Mouse (Mus musculus) erythroblast, embryonic 14.5 days (primary cell): ENCODE measurements at regions not wholly inside any gene's neighbourhood (a gene's known extent, or its start where the extent isn't known, plus 50 kb on each side); places are given as distances from the start of the nearest gene placed in this dataset.

Source experiments
- H3K27me3 ChIP-seq: 2 replicates; pipeline ENCODE4 v1.6.1; 2012; ENCODE audit warnings: inconsistent platforms; ENCODE audit not compliant: control insufficient read depth
- H3K36me3 ChIP-seq: 2 replicates; pipeline ENCODE4 v1.6.1; 2012; ENCODE audit warnings: mild to moderate bottlenecking, inconsistent platforms; ENCODE audit not compliant: control insufficient read depth
- H3K4me1 ChIP-seq: 2 replicates; pipeline ENCODE4 v1.6.1; 2012; ENCODE audit warnings: inconsistent platforms; ENCODE audit not compliant: control insufficient read depth
- H3K4me3 ChIP-seq: replicated peaks from 2 replicates; pipeline ENCODE3; 2012; ENCODE audit warnings: moderate library complexity, mild to moderate bottlenecking, inconsistent platforms
- H3K9me3 ChIP-seq: 2 replicates; pipeline ENCODE4 v1.6.1; 2012; ENCODE audit warnings: low read length, inconsistent platforms, mixed read lengths; ENCODE audit not compliant: control insufficient read depth
- GATA1 ChIP-seq: IDR thresholded peaks from 2 replicates; pipeline ENCODE4 v1.6.1; 2012; ENCODE audit warnings: low read length, inconsistent platforms, mixed read lengths
- TAL1 ChIP-seq: IDR thresholded peaks from 3 replicates; pipeline ENCODE4 v1.6.1; 2012; ENCODE audit warnings: low read length, inconsistent platforms, mixed read lengths

DNA sequence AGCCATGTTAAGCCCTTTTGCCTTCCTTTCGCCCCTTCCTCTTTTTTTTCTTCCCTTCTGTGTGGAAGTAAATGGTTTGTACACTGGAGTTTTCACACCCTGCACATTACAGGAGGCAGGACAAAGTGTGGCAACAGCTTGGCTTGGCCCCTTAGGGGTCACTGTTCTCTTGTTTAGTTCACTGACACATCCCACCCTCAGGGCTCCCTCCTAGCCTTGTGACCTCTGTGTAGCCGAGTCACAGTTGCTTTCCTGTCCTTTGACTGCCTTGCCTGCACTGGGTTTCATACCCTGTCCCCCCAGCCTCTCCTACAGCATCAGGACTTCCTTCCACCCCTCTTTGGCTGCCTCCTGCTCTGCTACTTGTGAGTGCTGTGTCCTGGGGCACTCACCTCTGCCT lies 835.6 kb upstream of the Car8 start:
- Histone ChIP-seq H3K4me1 (no peaks in the 10 kb centered on the region), H3K27me3 (no peaks in the 10 kb centered on the region), H3K4me3 (no peak overlapping the region), H3K9me3 (no peaks in the 10 kb centered on the region), H3K36me3 (no peaks in the 10 kb centered on the region)
- TF ChIP-seq GATA1 (no peak), TAL1 (no peak)

DNA sequence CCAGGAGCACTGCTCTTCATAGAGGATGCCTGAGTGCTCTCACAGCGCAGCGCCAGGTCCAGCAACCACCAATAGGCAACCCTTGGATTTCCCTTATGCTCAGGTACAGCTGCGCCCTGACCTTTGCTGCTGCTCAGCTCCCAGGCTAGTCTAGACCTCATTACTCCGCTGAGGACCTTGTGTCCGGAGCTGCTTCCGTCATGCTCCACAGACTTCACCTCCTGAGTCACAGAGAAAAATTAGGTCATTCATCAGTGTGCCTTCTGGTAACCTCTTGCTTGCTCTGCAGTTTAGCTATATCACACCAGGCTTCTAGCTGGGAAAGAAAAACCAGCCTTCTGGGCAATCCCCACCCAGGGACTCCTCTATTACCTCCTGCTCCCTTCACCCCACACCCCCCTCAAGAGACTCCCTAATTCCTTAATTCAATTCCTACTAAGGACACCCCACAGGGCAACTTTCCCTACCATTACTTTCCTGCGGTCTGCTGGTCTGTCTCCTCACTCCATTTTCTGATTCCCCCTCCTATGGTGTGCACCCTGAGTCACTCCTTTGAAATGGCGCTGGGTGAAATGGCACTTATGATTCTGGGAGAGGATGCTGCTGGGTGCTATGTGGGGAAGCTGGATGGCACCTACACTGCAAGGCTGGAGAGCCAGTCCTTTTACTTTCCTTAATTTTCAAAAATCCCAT lies 835.0 kb upstream of the Car8 start:
- TF ChIP-seq TAL1 (no peak), GATA1 (no peak)
- no peaks in the 10 kb centered on the region for H3K9me3 ChIP-seq
- H3K4me3 ChIP-seq = no peak overlapping the region
- no peaks in the 10 kb centered on the region for H3K27me3 ChIP-seq
- no peaks in the 10 kb centered on the region for H3K4me1 ChIP-seq
- no peaks in the 10 kb centered on the region for H3K36me3 ChIP-seq

DNA sequence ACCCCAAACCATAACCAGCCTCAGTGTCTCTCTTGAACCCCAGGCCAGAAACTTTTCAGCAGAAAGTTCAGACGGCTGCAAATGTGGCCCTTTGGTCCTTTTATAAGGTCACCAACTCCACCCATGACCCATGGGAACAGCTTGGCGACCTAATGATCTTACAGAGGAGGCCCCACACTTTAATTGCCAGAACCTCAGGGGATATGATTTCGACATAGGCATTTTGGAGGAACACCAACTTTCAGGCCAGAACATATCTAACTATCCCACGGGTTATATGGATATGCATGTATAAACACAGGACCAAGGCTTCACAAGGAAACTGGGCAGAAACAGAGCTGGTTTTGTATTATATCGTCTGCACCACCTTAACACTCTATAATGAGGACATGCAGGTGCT lies 833.5 kb upstream of the Car8 start:
- H3K4me1 ChIP-seq = no peaks in the 10 kb centered on the region
- no peak overlapping the region for H3K4me3 ChIP-seq
- no peaks in the 10 kb centered on the region for H3K36me3 ChIP-seq
- TF ChIP-seq GATA1 = no peak
- TF ChIP-seq TAL1 = no peak
- no peaks in the 10 kb centered on the region for H3K9me3 ChIP-seq
- H3K27me3 ChIP-seq = no peaks in the 10 kb centered on the region

DNA sequence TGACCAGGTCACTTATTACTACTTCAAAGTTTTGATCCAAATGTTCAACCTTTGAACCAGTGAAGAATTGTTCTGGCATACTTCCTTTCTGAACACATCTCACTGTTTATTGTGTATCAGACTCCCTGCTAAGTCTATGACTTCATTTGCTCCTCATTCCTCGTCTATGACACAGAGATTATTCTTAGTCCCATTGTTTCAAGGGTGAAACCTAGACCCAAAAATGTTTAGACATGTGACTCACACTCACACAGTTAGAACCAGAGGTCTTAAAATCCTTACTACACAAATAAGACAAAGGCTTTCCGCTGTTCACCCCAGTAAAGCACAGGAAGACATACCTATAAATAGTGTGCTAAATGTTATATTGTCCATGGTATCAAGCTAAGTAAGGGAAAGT lies 829.0 kb upstream of the Car8 start:
- H3K4me3 ChIP-seq = no peak overlapping the region
- TF ChIP-seq GATA1 (no peak), TAL1 (no peak)
- no peaks in the 10 kb centered on the region for H3K9me3 ChIP-seq
- H3K4me1 ChIP-seq = no peaks in the 10 kb centered on the region
- H3K36me3 ChIP-seq = no peaks in the 10 kb centered on the region
- no peaks in the 10 kb centered on the region for H3K27me3 ChIP-seq

DNA sequence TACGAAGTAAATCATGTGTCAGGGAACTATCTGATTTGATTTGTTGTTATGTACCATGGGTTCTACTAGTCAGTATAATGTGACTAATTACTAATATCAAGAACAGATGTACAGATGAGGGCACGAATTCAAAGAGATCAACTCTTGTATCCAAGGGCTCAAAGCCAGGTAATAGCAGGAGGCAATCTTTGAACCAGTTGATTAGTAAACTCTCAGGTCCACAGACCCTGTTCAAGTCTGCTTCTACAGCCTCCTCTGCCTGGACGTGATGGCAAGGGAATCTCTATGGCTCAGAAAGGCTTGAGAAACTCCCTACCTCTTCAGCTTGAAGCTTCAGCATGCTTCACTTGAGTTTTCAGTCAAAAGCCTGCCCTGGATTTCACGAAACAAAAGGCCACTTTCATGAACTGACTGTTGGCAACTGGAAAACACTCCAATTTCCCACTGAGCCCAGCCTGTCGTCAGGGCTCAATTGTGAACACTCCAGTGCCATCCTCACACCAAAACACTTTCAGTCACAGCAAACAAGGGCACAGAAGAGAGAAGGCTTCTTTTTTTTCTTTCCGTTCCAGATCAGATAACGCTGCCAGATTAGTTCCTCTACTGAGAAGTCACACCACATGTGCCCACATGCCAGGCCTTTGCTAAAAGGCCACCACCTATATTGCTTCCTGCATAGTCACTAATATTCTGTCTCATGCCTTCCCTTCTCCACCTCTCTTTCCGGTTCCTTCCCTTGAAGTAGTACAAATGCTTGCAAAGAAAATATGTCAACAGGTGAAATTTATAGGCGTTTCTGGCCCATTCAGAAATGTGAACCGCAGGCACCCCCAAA lies 827.4 kb upstream of the Car8 start:
- H3K4me1 ChIP-seq = no peaks in the 10 kb centered on the region
- no peaks in the 10 kb centered on the region for H3K36me3 ChIP-seq
- H3K4me3 ChIP-seq = no peak overlapping the region
- TF ChIP-seq TAL1 (no peak), GATA1 (no peak)
- no peaks in the 10 kb centered on the region for H3K9me3 ChIP-seq
- H3K27me3 ChIP-seq = no peaks in the 10 kb centered on the region

DNA sequence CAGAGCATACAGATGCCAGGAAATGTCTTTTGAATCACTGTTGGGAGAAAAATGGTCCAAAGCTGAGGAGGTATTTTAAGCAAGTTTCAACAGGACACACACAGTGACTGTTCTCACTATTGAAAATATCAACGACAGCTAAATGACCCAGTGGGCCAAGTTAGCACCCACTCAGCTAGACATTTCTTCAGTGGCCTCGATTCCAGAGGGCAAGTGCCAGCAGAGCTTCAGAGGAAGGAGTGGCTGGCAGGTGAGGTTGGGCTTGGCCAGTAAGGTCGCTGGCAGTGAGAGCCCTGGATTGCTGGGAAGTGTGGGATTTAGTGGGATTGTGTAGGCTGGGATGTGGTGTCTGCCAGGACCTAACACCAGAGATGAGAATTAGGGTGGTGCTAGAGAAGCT lies 823.1 kb upstream of the Car8 start:
- TF ChIP-seq GATA1 = no peak
- no peak for TF ChIP-seq TAL1
- Histone ChIP-seq H3K4me3 (no peak overlapping the region), H3K36me3 (no peaks in the 10 kb centered on the region), H3K9me3 (no peaks in the 10 kb centered on the region), H3K27me3 (no peaks in the 10 kb centered on the region), H3K4me1 (no peaks in the 10 kb centered on the region)

DNA sequence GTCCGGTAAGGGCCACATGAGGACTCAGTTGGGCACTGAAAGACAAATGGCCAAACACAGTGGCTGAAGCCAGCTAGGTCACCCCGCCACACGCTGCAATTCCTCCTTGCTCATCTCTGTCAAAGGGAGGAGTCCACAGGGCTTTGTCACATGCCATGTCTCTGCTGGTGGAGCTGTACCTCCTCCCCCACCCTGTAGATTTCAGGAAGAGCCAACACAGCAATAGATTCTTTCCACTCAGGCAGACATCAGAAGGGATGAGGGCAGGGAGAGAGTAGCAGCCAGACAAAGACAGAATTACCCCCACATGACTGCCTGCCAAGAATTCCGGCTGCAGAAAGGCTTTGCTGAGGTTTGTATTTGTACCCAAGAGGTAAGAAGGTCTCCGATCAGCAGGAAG lies 821.4 kb upstream of the Car8 start:
- TF ChIP-seq TAL1 = no peak
- Histone ChIP-seq H3K4me1 (no peaks in the 10 kb centered on the region), H3K36me3 (no peaks in the 10 kb centered on the region), H3K4me3 (no peak overlapping the region), H3K27me3 (no peaks in the 10 kb centered on the region), H3K9me3 (no peaks in the 10 kb centered on the region)

DNA sequence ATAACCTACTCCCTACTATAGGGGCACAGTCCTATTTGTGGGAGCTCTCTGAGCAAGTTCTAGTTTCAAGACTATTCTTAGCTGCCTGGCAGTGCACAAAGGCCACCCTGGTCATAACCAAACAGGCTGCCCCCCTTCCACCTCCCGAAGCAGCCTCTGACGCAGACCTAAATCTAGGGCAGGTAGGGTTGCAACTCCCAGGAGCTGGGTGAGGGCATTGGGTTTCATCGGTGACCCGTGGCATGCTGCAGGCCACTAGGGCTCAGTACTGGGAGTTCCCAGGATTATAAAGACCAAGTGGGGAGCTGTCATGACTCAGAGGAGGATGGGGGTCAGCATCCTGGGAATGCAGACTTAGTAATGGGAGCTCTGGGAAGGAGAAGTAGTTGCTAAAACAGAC lies 818.8 kb upstream of the Car8 start:
- Histone ChIP-seq H3K9me3 (no peaks in the 10 kb centered on the region), H3K4me1 (no peaks in the 10 kb centered on the region), H3K27me3 (no peaks in the 10 kb centered on the region), H3K36me3 (no peaks in the 10 kb centered on the region), H3K4me3 (no peak overlapping the region)
- TF ChIP-seq TAL1 (no peak), GATA1 (no peak)

DNA sequence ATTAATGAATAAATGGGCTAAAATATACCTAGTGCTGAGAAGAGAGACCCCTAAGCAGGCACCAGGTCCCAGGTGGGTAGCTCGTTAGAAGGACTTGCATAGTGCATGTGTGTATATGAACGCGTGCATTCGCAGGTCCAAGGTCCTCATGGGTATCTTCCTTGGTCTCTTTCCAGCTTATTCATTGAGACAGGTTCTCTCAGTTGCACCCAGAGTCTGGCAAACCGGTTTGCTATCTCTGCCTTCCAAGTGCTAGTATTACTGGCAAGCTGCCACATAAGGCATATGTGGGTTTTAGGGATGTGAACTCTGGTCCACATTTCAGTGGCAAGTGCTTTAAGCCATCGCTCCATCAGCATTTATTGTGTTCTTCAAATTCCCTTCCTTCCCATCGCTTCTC lies 818.3 kb upstream of the Car8 start:
- Histone ChIP-seq H3K4me1 (no peaks in the 10 kb centered on the region), H3K4me3 (no peak overlapping the region), H3K27me3 (no peaks in the 10 kb centered on the region), H3K9me3 (no peaks in the 10 kb centered on the region), H3K36me3 (no peaks in the 10 kb centered on the region)
- no peak for TF ChIP-seq GATA1
- TF ChIP-seq TAL1 = no peak

DNA sequence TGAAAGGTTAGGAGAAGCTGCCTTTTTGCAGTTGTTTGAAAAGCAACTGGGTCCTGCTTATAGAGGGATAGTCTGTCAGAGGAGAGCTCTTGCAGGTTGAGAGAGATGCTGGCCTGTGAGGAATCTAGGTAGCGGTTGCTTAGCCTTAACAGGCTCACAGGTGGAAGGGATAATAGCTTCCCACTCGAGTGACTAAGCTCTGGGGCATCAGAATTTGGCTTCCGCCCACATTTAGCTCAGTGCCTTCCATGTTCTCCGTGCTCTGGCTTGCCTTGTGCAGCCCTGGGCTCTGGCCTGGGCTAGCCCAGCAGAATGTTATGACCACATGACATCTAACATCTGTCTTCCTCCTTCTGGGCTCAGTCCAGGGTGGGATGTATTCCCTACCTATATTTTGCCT lies 817.0 kb upstream of the Car8 start:
- no peak overlapping the region for H3K4me3 ChIP-seq
- H3K9me3 ChIP-seq = no peaks in the 10 kb centered on the region
- no peaks in the 10 kb centered on the region for H3K36me3 ChIP-seq
- no peaks in the 10 kb centered on the region for H3K27me3 ChIP-seq
- no peaks in the 10 kb centered on the region for H3K4me1 ChIP-seq
- TF ChIP-seq TAL1 (no peak), GATA1 (no peak)
